Mouse (Mus musculus) liver, embryonic 16.5 days (tissue): ENCODE data around the gene Pkp4. TPM values are rescaled to one million over a fixed set of nuclear protein-coding genes. Genes with fewer than 3 reads are reported as not detected.

Experiments used
- ATAC-seq: fragments of 200-750 bp; cut with Nextera tagmentation; 2 replicates; pipeline ENCODE4 v1.8.0; 2017; ENCODE audit warnings: low read depth, mild to moderate bottlenecking, moderate number of reproducible peaks, moderate library complexity
- H3K27ac ChIP-seq: fragments of 300-500 bp; sonication (generic); 2 replicates; pipeline ENCODE4 v1.5.1; 2014; ENCODE audit warnings: mild to moderate bottlenecking, low read length
- H3K27me3 ChIP-seq: fragments of 300-500 bp; sonication (generic); 2 replicates; pipeline ENCODE4 v1.6.1; 2014; ENCODE audit warnings: low read depth, low read length, mixed read lengths; ENCODE audit not compliant: control insufficient read depth, insufficient read depth
- H3K36me3 ChIP-seq: fragments of 300-500 bp; sonication (generic); 2 replicates; pipeline ENCODE4 v1.6.1; 2014; ENCODE audit warnings: mild to moderate bottlenecking; ENCODE audit not compliant: control insufficient read depth, insufficient read depth
- H3K4me1 ChIP-seq: fragments of 300-500 bp; sonication (generic); 2 replicates; pipeline ENCODE4 v1.6.1; 2014; ENCODE audit warnings: low read depth, low read length, mixed read lengths; ENCODE audit not compliant: control insufficient read depth
- H3K4me2 ChIP-seq: fragments of 300-500 bp; sonication (generic); 2 replicates; pipeline ENCODE4 v1.6.1; 2014; ENCODE audit warnings: low read depth, low read length, mixed read lengths
- H3K4me3 ChIP-seq: fragments of 300-500 bp; sonication (generic); 2 replicates; pipeline ENCODE4 v1.5.1; 2014; ENCODE audit warnings: low read depth, mild to moderate bottlenecking, low read length
- H3K9ac ChIP-seq: fragments of 300-500 bp; sonication (generic); 2 replicates; pipeline ENCODE4 v1.6.1; 2014; ENCODE audit warnings: low read depth, low read length
- H3K9me3 ChIP-seq: fragments of 300-500 bp; sonication (generic); replicated peaks from 2 replicates; pipeline ENCODE4 v1.6.1; 2016; ENCODE audit warnings: low read length; ENCODE audit not compliant: control insufficient read depth
- WGBS: fragments of 180-500 bp; shearing (Covaris S2); extraction: QIAGEN DNeasy Blood & Tissue Kit; methylation state at CpG from one replicate; pipeline ENCODE4 v1.1.7; 2014; ENCODE audit not compliant: insufficient replicate concordance; 5-methylcytosine and 5-hydroxymethylcytosine counted together
- polyA plus RNA-seq: library from polyadenylated mRNA; unstranded; fragments of >200 nt; fragmentation: Nextera tagmentation; extraction: Ambion mirVana; gene quantifications from 2 replicates; pipeline ENCODE4 v1.2.1, GENCODE M21; 2015

Gene Pkp4
- polyA plus RNA-seq, 1 experiment from 2014 or later = 6.1 TPM

- no peaks in the 10 kb centered on the region for H3K9me3 ChIP-seq
- peak overlapping the region; percentile 77 for H3K4me2 ChIP-seq
- 38% methylated on average over 8 of the region's 8 CpGs for WGBS
- no peak for ATAC-seq
- no peak overlapping the region for H3K27ac ChIP-seq
- H3K4me3 ChIP-seq = peak overlapping the region; percentile 71
- peaks cover 3% of the 10 kb centered on the region for H3K27me3 ChIP-seq
- H3K9ac ChIP-seq = no peak overlapping the region; the same call in 1 of the 2 replicates
- H3K4me1 ChIP-seq = peaks cover 4% of the 10 kb centered on the region
- no peaks in the 10 kb centered on the region for H3K36me3 ChIP-seq
These were observed 1.6 kb downstream of the Pkp4 start for GRCm38 (mm10) chr2:59162285-59162600.

- H3K4me2 ChIP-seq = no peak overlapping the region
- ATAC-seq = no peak; the same call in 1 of the 2 replicates
- H3K4me3 ChIP-seq = no peak overlapping the region
- WGBS = 62% methylated on average over 4 of the region's 4 CpGs
- H3K4me1 ChIP-seq = no peaks in the 10 kb centered on the region; the same call in none of the 2 replicates
- H3K9me3 ChIP-seq = no peaks in the 10 kb centered on the region
- H3K36me3 ChIP-seq = no peaks in the 10 kb centered on the region
- no peaks in the 10 kb centered on the region; the same call in 1 of the 2 replicates for H3K27me3 ChIP-seq
- H3K9ac ChIP-seq = no peak overlapping the region
- no peak overlapping the region for H3K27ac ChIP-seq
These were observed 6.3 kb downstream of the Pkp4 start for GRCm38 (mm10) chr2:59166976-59167375.

GRCm38 (mm10) chr2:59167830-59168229 lies 7.2 kb downstream of the Pkp4 start:
- Histone ChIP-seq H3K9ac (no peak overlapping the region), H3K9me3 (no peaks in the 10 kb centered on the region), H3K27ac (no peak overlapping the region), H3K36me3 (no peaks in the 10 kb centered on the region), H3K27me3 (no peaks in the 10 kb centered on the region), H3K4me2 (no peak overlapping the region), H3K4me3 (no peak overlapping the region), H3K4me1 (no peaks in the 10 kb centered on the region; the same call in none of the 2 replicates)
- ATAC-seq = no peak
- 61% methylated on average over 4 of the region's 4 CpGs for WGBS

DNA sequence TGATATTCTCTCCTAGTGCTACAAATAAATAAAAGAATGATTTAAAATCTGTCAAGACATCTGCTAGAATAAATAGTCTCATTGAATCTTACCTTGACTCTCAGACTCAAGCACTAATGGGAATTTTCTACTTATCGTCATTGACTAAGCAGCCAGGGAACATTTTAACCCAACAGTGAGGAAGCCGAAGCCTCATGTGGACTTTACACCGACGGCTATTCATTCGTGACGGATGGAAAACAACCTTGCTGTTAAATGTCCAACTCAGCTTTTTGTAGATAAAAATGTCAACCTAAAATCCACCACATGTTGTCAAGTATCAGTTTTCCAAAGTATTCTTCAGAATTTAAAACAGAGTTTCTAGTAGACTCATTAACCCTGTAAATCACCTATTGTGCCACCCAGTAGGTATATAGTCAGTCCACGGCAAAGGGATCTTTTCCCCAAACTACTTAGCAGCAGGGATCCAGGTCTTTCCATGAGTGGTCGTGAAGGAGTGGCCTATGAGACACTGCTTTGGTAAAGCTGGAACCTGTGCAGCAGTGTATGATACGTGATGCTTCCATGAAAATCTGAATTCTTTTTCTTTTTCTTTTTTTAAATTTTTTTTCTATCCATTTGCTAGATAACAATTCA lies 9.0 kb downstream of the Pkp4 start:
- Histone ChIP-seq H3K4me3 (no peak overlapping the region), H3K9me3 (no peaks in the 10 kb centered on the region), H3K36me3 (no peaks in the 10 kb centered on the region), H3K27me3 (no peaks in the 10 kb centered on the region), H3K27ac (no peak overlapping the region), H3K4me2 (no peak overlapping the region), H3K4me1 (no peaks in the 10 kb centered on the region; the same call in 1 of the 2 replicates), H3K9ac (no peak overlapping the region)
- WGBS = 60% methylated on average over 9 of the region's 9 CpGs
- ATAC-seq = no peak

DNA sequence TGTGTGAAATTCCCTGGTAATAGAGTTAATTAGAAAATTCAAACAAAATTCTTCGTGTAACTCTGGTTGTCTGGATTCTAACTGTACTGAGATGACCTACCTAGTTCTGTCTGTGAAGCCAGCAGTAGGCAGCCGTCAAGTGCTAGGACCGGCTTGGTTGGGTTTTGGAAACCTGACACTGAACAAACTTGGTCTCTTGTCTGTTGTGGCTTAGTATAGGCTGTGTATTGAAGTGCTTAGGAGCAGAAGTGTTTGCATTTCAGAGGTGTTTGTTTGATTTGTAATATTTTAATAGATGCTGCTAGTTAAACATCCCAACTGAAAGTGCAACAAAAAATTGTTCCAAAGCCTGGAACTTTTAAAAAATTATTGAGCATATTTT lies 9.5 kb downstream of the Pkp4 start:
- no peaks in the 10 kb centered on the region for H3K36me3 ChIP-seq

GRCm38 (mm10) chr2:59170593-59170992 lies 9.9 kb downstream of the Pkp4 start:
- Histone ChIP-seq H3K4me2 (no peak overlapping the region), H3K36me3 (no peaks in the 10 kb centered on the region), H3K27ac (no peak overlapping the region), H3K9ac (no peak overlapping the region), H3K9me3 (no peaks in the 10 kb centered on the region), H3K4me3 (no peak overlapping the region), H3K27me3 (no peaks in the 10 kb centered on the region), H3K4me1 (no peaks in the 10 kb centered on the region; the same call in 1 of the 2 replicates)
- ATAC-seq = no peak
- 77% methylated on average over 5 of the region's 5 CpGs for WGBS

More for the DNA sequence above, 9.5 kb downstream of the Pkp4 start:
- no peak overlapping the region for H3K27ac ChIP-seq
- H3K4me1 ChIP-seq = no peaks in the 10 kb centered on the region; the same call in 1 of the 2 replicates
- no peaks in the 10 kb centered on the region for H3K27me3 ChIP-seq
- ATAC-seq = peak; percentile 62; the same call in 1 of the 2 replicates
- no peaks in the 10 kb centered on the region for H3K9me3 ChIP-seq
- no peak overlapping the region for H3K9ac ChIP-seq
- WGBS = 58% methylated on average over 3 of the region's 3 CpGs
- no peak overlapping the region for H3K4me2 ChIP-seq
- H3K4me3 ChIP-seq = no peak overlapping the region

- no peaks in the 10 kb centered on the region for H3K9me3 ChIP-seq
- 26% methylated on average over 5 of the region's 5 CpGs for WGBS
- H3K4me3 ChIP-seq = no peak overlapping the region
- peaks cover 2% of the 10 kb centered on the region; the same call in 1 of the 2 replicates for H3K4me1 ChIP-seq
- no peaks in the 10 kb centered on the region for H3K36me3 ChIP-seq
- no peak overlapping the region for H3K27ac ChIP-seq
- no peak overlapping the region for H3K9ac ChIP-seq
- no peaks in the 10 kb centered on the region for H3K27me3 ChIP-seq
- H3K4me2 ChIP-seq = no peak overlapping the region
- ATAC-seq = no peak
These were observed 10.9 kb downstream of the Pkp4 start for GRCm38 (mm10) chr2:59171533-59171932.

DNA sequence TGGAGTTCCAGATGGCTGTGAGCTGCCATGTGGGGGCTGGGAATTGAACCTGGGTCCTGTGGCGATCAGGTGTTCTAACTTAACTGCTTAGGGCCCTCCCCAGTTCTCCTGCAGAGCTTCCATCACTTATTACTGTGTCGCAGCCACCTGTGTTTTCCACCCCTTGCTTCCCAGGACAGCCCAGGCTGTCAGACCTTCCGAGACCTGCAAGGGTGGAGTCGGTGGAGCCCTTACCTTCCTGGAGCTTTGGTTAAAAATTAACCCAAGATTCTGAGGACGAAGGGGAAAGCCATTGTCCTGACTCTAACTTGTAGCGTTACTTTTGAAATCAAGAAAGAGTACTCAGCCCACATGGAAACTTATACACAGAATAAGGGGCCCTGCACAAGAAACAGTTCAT lies 15.3 kb downstream of the Pkp4 start:
- WGBS = 62% methylated on average over 6 of the region's 6 CpGs
- no peak overlapping the region for H3K27ac ChIP-seq
- no peak overlapping the region for H3K4me3 ChIP-seq
- no peaks in the 10 kb centered on the region for H3K27me3 ChIP-seq
- no peak for ATAC-seq
- peaks cover 2% of the 10 kb centered on the region for H3K4me1 ChIP-seq
- no peaks in the 10 kb centered on the region for H3K36me3 ChIP-seq
- H3K9ac ChIP-seq = no peak overlapping the region
- H3K4me2 ChIP-seq = no peak overlapping the region
- no peaks in the 10 kb centered on the region for H3K9me3 ChIP-seq

- Histone ChIP-seq H3K9me3 (no peaks in the 10 kb centered on the region), H3K4me3 (no peak overlapping the region), H3K27me3 (no peaks in the 10 kb centered on the region), H3K4me1 (peaks cover 2% of the 10 kb centered on the region), H3K4me2 (no peak overlapping the region), H3K9ac (no peak overlapping the region), H3K27ac (no peak overlapping the region), H3K36me3 (no peaks in the 10 kb centered on the region)
- WGBS = 80% methylated on average over 8 of the region's 8 CpGs
- no peak for ATAC-seq
These were observed 17.5 kb downstream of the Pkp4 start for GRCm38 (mm10) chr2:59178191-59178590.
